Mouse (Mus musculus): ENCODE results near the gene Gm20683. TPM values are rescaled to one million over a fixed set of nuclear protein-coding genes. Genes with fewer than 3 reads are reported as not detected.
"Not testable (repeated sequence)": the region's sequence is repeated elsewhere in the genome, so short reads cannot be mapped to it uniquely, and the experiment has no call there.

Gm20683 gene
- polyA plus RNA-seq, 1 experiment from 2014 or later = 1.6 TPM

- Histone ChIP-seq H3K4me3 (no peak overlapping the region), H3K4me2 (no peak overlapping the region), H3K27me3 (replicated peaks) (no peaks in the 10 kb centered on the region), H3K36me3 (peaks cover 2% of the 10 kb centered on the region), H3K9me3 (replicated peaks) (no peaks in the 10 kb centered on the region), H3K4me1 (replicated peaks) (peaks cover 33% of the 10 kb centered on the region), H3K27ac (ENCODE audit: poor library complexity, severe bottlenecking) (no peak overlapping the region), H3K9ac (no peak overlapping the region)
- ATAC-seq (ENCODE audit: insufficient number of reproducible peaks, low FRiP score) = no peak
- WGBS = 80% methylated on average over 3 of the region's 3 CpGs
Observed at GRCm38 (mm10) chr17:25872676-25873075, 31.1 kb upstream of the Gm20683 start.

- H3K4me3 ChIP-seq; H3K27ac ChIP-seq (ENCODE audit: poor library complexity, severe bottlenecking); ATAC-seq (ENCODE audit: insufficient number of reproducible peaks, low FRiP score); H3K9ac ChIP-seq; H3K9me3 ChIP-seq (replicated peaks); H3K27me3 ChIP-seq (replicated peaks); H3K36me3 ChIP-seq; H3K4me2 ChIP-seq: not testable (repeated sequence)
- peaks cover 35% of the 10 kb centered on the region for H3K4me1 ChIP-seq (replicated peaks)
Observed at GRCm38 (mm10) chr17:25871566-25871965, 30.0 kb upstream of the Gm20683 start.

GRCm38 (mm10) chr17:25869954-25870353 is 28.4 kb upstream of the Gm20683 start:
- Histone ChIP-seq H3K4me3 (no peak overlapping the region), H3K36me3 (peaks cover 15% of the 10 kb centered on the region), H3K4me2 (no peak overlapping the region), H3K9ac (no peak overlapping the region), H3K4me1 (replicated peaks) (peaks cover 39% of the 10 kb centered on the region), H3K27me3 (replicated peaks) (no peaks in the 10 kb centered on the region), H3K27ac (ENCODE audit: poor library complexity, severe bottlenecking) (no peak overlapping the region), H3K9me3 (replicated peaks) (no peaks in the 10 kb centered on the region)
- WGBS = 82% methylated on average over 2 of the region's 2 CpGs
- no peak for ATAC-seq (ENCODE audit: insufficient number of reproducible peaks, low FRiP score)

DNA sequence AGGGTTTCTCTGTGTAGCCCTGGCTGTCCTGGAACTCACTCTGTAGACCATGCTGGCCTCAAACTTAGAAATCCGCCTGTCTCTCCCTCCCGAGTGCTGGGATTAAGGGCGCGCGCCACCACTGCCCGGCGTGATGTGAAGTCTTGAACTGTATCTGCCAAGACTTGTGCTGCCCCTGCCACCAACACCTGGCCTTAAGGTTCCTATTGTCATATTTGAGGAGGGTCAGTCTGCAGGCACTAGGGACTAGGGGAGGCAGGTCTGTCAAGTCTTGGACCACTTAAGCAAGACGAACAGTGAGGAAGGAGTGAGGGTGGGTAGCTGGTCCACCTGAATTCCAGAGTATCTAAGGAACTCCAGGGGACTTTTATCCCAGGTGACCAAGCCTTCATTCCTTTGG is 27.9 kb upstream of the Gm20683 start:
- no peak overlapping the region for H3K4me3 ChIP-seq

DNA sequence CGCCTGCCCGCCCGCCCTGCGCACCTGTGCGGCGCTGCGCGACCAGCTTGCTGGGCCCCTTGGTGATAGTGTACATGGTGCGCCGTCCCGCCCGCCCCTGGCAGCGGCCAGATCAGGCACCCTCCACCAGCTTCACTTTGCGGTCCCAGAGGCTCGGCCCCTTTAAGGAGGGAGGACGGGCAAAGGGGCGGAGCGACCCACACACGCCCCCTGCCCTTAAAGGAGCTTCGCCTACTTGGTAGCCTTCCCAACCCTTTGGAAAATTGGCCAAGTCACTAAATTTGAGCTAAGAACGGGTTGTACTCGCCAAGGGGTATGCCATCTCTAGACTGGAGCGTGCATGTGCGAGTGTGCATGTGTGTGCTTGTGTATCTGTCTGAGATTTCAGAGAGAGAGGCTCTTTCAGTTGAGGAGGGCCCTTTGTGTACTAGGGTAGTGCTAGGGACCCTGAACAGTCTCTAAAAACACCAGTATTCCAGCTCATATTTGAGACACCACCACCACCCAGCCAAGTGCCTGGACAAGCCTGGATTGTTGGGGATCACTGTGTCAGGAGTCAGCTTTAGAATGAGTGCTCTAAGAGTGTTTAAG is 27.1 kb upstream of the Gm20683 start, which contains the start of gene Mcrip2:
Mcrip2 (minus strand) TSS at position 164 of the 591 bp plus-strand sequence.
- Histone ChIP-seq H3K27ac (ENCODE audit: poor library complexity, severe bottlenecking) (peak within 1 kb of the TSS; percentile 94), H3K4me1 (replicated peaks) (peaks cover 31% of the 10 kb centered on the region), H3K27me3 (replicated peaks) (no peaks in the 10 kb centered on the region), H3K36me3 (peaks cover 27% of the 10 kb centered on the region), H3K4me3 (peak within 1 kb of the TSS; percentile 78), H3K9me3 (replicated peaks) (no peaks in the 10 kb centered on the region), H3K4me2 (peak within 1 kb of the TSS; percentile 89), H3K9ac (peak within 1 kb of the TSS; percentile 93)
- ATAC-seq (ENCODE audit: insufficient number of reproducible peaks, low FRiP score) = peak; percentile 81
- under 1% methylated on average over 24 of the region's 24 CpGs for WGBS

More for the DNA sequence above, 27.9 kb upstream of the Gm20683 start:
- H3K36me3 ChIP-seq = peaks cover 19% of the 10 kb centered on the region
- no peak for ATAC-seq (ENCODE audit: insufficient number of reproducible peaks, low FRiP score)
- no peak overlapping the region for H3K27ac ChIP-seq (ENCODE audit: poor library complexity, severe bottlenecking)
- 90% methylated on average over 8 of the region's 8 CpGs for WGBS
- no peak overlapping the region for H3K4me2 ChIP-seq
- no peaks in the 10 kb centered on the region for H3K27me3 ChIP-seq (replicated peaks)
- H3K4me1 ChIP-seq (replicated peaks) = peaks cover 39% of the 10 kb centered on the region
- H3K9ac ChIP-seq = no peak overlapping the region
- no peaks in the 10 kb centered on the region for H3K9me3 ChIP-seq (replicated peaks)

GRCm38 (mm10) chr17:25867836-25868600 is 26.5 kb upstream of the Gm20683 start:
- peak; percentile 68 for ATAC-seq (ENCODE audit: insufficient number of reproducible peaks, low FRiP score)
- WGBS = under 1% methylated on average over 42 of the region's 42 CpGs

GRCm38 (mm10) chr17:25867509-25867835 is 25.9 kb upstream of the Gm20683 start:
- ATAC-seq (ENCODE audit: insufficient number of reproducible peaks, low FRiP score) = peak; percentile 24; the same call in 1 of the 2 replicates
- Histone ChIP-seq H3K4me2 (peak overlapping the region; percentile 89), H3K27me3 (replicated peaks) (no peaks in the 10 kb centered on the region), H3K9me3 (replicated peaks) (no peaks in the 10 kb centered on the region), H3K4me1 (replicated peaks) (peaks cover 31% of the 10 kb centered on the region), H3K36me3 (peaks cover 29% of the 10 kb centered on the region), H3K4me3 (peak overlapping the region; percentile 78), H3K27ac (ENCODE audit: poor library complexity, severe bottlenecking) (peak overlapping the region; percentile 94), H3K9ac (peak overlapping the region; percentile 93)
- WGBS = 14% methylated on average over 7 of the region's 7 CpGs

More at GRCm38 (mm10) chr17:25867836-25868600, 26.5 kb upstream of the Gm20683 start:
- Histone ChIP-seq H3K9ac (peak overlapping the region; percentile 93), H3K36me3 (peaks cover 29% of the 10 kb centered on the region), H3K27ac (ENCODE audit: poor library complexity, severe bottlenecking) (peak overlapping the region; percentile 94), H3K9me3 (replicated peaks) (no peaks in the 10 kb centered on the region), H3K4me2 (peak overlapping the region; percentile 89), H3K27me3 (replicated peaks) (no peaks in the 10 kb centered on the region), H3K4me3 (peak overlapping the region; percentile 78), H3K4me1 (replicated peaks) (peaks cover 31% of the 10 kb centered on the region)

- 92% methylated on average over 3 of the region's 3 CpGs for WGBS
- Histone ChIP-seq H3K27me3 (replicated peaks) (no peaks in the 10 kb centered on the region), H3K4me2 (peak overlapping the region; percentile 89), H3K4me1 (replicated peaks) (peaks cover 41% of the 10 kb centered on the region), H3K4me3 (no peak overlapping the region), H3K27ac (ENCODE audit: poor library complexity, severe bottlenecking) (no peak overlapping the region), H3K9ac (0 out of 2 replicates have a peak overlapping the region, but pooled peaks have one; percentile 35), H3K36me3 (peaks cover 29% of the 10 kb centered on the region), H3K9me3 (replicated peaks) (no peaks in the 10 kb centered on the region)
- ATAC-seq (ENCODE audit: insufficient number of reproducible peaks, low FRiP score) = no peak
Observed at GRCm38 (mm10) chr17:25866172-25866571, 24.6 kb upstream of the Gm20683 start.

DNA sequence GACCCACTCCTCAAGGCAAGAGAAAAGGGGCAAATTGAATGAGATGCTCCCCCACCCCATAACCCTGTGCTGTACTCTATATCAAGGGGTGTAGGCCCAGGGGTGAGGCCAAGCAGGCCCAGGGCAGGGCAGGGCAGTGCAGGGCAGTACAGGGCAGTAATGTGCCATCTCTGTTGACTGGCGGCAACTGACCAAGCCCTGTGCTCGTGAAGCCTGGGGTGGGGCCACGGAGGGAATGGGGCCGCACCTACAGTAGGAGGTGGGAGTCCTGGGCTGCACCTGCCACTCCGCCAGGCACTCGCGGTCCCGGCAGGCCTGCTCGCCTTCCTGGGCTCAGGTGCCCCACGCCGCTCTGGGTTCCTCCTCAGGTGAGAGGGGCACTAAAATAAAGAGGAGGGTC is 23.7 kb upstream of the Gm20683 start:
- no peaks in the 10 kb centered on the region for H3K27me3 ChIP-seq (replicated peaks)
- H3K36me3 ChIP-seq = peaks cover 29% of the 10 kb centered on the region
- peak overlapping the region; percentile 35; the same call in 1 of the 2 replicates for H3K9ac ChIP-seq
- no peak for ATAC-seq (ENCODE audit: insufficient number of reproducible peaks, low FRiP score)
- no peaks in the 10 kb centered on the region for H3K9me3 ChIP-seq (replicated peaks)
- H3K4me1 ChIP-seq (replicated peaks) = peaks cover 49% of the 10 kb centered on the region
- no peak overlapping the region for H3K4me2 ChIP-seq
- H3K4me3 ChIP-seq = no peak overlapping the region
- no peak overlapping the region for H3K27ac ChIP-seq (ENCODE audit: poor library complexity, severe bottlenecking)
- 85% methylated on average over 11 of the region's 11 CpGs for WGBS

GRCm38 (mm10) chr17:25864311-25864710 is 22.7 kb upstream of the Gm20683 start:
- 92% methylated on average over 14 of the region's 14 CpGs for WGBS
- no peak overlapping the region for H3K4me3 ChIP-seq
- H3K4me2 ChIP-seq = no peak overlapping the region
- no peak for ATAC-seq (ENCODE audit: insufficient number of reproducible peaks, low FRiP score)
- no peaks in the 10 kb centered on the region for H3K27me3 ChIP-seq (replicated peaks)
- H3K9ac ChIP-seq = no peak overlapping the region
- H3K4me1 ChIP-seq (replicated peaks) = peaks cover 51% of the 10 kb centered on the region
- H3K27ac ChIP-seq (ENCODE audit: poor library complexity, severe bottlenecking) = no peak overlapping the region
- H3K36me3 ChIP-seq = peaks cover 29% of the 10 kb centered on the region
- no peaks in the 10 kb centered on the region for H3K9me3 ChIP-seq (replicated peaks)

- Histone ChIP-seq H3K4me3 (no peak overlapping the region), H3K4me1 (replicated peaks) (peaks cover 46% of the 10 kb centered on the region), H3K27me3 (replicated peaks) (no peaks in the 10 kb centered on the region), H3K27ac (ENCODE audit: poor library complexity, severe bottlenecking) (no peak overlapping the region), H3K4me2 (no peak overlapping the region), H3K36me3 (peaks cover 29% of the 10 kb centered on the region), H3K9ac (no peak overlapping the region), H3K9me3 (replicated peaks) (no peaks in the 10 kb centered on the region)
- ATAC-seq (ENCODE audit: insufficient number of reproducible peaks, low FRiP score) = no peak
- WGBS = 86% methylated on average over 6 of the region's 6 CpGs
Observed at GRCm38 (mm10) chr17:25863681-25864080, 22.1 kb upstream of the Gm20683 start.
